Mouse (Mus musculus) layer of hippocampus, adult 8-10 months (tissue): ENCODE results near the gene Cdc42. TPM values are rescaled to one million over a fixed set of nuclear protein-coding genes. Genes with fewer than 3 reads are reported as not detected.
A peak's percentile ranks its signal among the peaks of the same experiment; 100 is the strongest.

Experiments
- DNase-seq, 2 experiments: peaks; one replicate each; pipeline ENCODE4 v3.0.0; 2022; ENCODE audit warnings: low spot score in 2 of 2
- total RNA-seq, 4 experiments: library from RNA; stranded (reverse); gene quantifications; 2 replicates each; pipeline ENCODE4 v1.2.4; 2022

Cdc42 gene
- total RNA-seq, 4 experiments from 2014 or later = 300 to 325 (median 301) TPM

DNA sequence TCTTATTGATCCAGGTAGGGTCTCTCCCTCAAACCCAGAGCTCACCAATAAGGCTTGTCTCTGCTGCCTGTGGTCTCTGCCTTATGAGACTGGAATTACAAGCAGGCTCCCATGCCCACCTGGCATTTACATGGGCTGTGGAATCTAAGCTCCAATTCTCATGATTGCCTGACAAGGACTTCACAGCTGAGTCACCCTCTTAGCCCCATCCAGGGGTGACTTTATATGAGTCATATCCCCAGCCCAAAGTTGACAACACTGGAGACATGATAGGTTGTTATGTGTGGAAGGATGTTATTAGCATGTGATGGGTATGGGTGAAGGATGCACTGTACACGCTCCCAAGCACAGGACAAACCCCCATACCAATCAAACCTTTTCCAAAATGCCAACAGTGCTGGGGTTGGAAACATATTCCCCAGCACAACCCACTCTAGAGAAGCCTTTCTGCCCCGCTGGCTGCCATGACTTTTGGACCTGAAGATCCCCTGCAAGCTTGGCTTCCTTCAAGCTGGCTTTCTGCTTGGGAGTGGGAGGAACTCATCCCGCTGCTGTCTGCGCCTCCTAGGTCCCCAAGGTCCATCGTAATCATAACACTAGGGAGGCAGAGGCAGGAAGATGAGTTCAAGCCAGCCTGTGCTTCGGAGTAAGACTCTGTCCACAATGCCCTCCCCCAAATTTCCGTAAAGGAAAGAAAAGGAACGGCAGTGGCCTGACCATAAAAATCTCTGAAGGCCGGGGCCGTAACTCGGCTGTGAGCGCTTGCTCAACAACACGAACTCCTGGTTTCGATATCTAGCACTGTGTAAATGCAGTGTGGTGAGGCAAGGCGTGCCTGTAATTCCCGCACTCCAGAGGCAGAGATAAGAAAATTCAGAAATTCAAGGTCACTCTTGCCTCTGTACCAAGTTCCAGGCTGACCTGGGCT lies 14.3 kb upstream of the Cdc42 start:
- no peak for DNase-seq

DNA sequence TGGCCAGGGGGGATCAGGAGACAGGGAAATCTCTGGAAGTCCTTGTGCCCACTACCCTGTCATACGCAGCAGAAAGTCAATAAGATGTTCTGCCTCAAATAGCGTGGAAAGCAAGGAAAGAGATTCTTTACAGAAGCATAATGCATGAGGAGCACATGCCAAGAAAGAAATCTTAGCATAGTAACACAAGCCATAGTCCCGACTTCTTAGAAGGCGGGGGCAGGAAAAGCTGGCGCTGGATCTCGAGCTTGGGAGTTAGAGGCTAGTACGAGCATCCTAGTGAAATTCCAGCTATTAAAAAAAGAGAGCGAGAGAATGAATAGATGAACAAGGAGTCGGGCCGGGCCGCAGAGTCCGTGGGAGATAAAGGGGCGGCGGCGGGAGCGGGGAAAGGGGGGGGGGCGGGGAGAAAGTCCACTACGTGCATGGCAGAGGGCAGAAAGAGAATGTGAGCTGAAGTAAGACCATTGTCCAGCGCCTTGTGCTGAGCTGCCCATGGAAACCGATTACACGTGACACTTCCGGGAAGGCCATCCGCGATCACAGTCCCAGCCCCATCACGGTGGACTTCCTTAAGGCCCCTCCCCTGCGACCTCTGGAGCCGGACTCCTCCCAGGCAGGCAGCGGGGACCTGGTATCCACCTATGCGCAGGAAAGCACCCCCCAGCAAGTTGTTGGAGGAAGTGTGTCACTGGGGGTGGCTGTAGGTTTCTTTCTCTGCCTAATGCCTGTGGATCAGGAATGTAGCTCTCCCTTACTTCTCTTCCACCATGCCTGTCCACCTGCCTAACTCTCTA lies 12.6 kb upstream of the Cdc42 start:
- no peak for DNase-seq

DNA sequence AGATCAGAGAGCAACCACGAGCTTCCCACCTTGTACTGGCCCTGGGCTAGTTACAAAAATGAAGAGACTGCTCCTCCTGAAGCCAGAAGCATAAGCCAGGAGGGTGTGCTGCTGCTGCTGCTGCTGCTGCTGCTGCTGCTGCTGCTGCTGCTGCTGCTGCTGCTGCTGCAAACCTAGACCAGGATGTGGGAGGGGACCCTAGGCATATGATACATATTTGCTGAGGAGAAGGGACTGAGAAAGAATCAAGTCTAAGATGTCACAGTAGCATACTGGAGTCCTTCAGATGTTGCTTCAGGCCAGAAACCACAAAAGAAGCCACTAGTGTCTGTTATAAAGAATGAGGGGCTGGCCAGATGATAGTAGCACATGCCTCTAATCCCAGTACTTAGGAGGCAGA lies 10.7 kb upstream of the Cdc42 start:
- DNase-seq = no peak

DNA sequence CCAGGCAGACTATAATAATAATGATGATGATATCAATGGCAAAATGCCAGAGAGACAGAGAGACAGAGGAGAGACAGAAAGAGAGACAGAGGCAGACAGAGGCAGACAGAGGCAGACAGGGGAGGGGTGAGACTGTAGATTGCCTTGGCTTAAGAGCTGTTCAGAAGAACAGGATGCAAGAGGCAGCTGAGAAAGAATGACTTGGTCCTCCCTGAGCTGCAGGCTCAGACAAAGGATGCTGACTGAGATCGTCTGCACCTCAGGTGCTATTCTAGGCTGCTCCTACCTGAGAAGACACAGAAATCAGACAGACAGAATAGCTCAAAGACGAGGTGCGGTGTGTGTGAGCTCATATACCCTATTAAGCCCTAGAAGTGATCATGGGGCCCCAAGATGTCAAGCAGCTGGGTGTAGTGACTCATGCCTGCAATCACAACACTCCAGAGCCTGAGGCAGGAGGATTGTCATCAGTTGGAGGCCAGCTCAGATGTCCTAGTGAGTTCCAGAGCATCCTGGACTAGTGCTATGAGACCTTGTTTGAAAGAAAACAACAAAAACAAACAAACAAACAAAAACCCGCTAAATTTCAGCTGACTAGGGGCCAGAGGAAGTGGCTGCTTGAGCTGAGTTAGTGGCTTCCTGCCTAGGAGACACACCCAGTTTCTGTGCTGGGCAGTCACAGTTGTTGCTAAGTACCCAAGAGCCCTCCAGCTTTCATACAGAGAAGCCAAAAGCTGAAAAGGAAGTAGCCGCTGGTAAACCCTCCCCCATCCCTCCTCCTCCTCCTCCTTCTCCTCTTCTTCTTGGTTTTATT lies 10.0 kb upstream of the Cdc42 start:
- no peak for DNase-seq

DNA sequence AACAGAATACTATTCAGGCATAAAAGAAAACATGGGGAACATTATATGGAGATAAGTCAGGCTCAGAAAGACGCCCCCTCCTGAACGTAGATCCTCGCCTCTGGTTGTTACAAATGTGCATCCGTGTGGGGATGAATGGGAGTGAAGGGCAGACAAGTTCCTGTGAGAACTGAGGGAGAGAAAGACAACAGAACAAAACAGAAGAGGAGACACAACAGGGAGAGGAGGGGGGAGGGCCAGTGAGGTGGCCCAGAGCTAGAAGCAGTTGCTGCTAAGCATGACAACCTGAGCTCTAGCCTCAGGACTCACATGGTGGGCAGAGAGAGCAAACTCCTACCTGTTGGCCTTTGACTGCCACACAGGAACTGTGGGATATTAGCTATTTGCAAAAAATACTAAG lies 8.6 kb upstream of the Cdc42 start:
- DNase-seq = no peak

DNA sequence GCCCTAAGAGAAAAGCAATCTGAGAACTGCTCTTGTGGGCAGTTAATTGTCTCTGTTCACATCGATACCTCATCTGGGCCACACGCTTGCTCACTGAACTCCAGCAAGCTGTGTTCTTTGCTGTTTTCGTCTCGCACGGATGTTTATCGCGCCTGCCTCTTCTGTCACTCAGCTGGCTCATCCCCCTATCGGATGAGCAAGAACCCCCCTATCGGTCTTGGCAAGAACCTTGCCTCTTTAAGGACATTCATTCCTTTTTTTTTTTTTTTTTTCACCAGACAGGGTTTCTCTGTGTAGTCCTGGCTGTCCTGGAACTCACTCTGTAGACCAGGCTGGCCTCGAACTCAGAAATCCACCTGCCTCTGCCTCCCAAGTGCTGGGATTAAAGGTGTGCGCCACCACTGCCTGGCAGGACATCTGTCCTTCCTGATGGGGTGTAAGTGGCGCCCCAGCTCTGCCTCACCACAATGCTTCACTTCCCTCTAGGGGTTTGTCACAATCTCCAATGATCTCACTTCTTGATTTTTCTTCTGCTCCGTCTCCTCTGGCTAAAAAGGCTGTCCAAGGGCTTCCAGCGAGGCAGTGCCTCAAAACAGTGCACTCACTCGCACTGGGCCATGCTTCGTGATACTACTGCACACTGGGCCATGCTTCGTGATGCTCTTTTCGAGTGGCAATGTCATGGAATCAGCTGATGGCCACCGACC lies 8.0 kb upstream of the Cdc42 start:
- DNase-seq = no peak

DNA sequence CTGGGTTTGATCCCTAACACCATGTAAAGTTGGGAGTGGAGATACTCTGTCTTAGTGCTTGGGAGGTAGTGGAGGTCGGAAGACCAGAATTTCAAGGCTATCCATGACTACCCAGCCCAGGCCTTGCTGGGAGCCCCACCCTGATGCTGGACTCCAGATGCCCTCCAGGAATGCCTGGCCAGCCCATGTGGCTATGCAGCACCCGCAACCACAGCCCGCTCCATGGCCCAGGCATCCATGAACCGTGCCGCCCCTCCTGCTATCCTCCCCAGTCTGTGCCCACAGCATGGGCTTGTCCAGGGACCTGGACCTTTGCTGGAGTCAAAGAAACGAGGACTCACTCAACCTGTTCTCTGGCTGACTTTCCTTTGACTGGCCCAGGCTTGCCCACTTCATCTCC lies 7.3 kb upstream of the Cdc42 start:
- no peak for DNase-seq

DNA sequence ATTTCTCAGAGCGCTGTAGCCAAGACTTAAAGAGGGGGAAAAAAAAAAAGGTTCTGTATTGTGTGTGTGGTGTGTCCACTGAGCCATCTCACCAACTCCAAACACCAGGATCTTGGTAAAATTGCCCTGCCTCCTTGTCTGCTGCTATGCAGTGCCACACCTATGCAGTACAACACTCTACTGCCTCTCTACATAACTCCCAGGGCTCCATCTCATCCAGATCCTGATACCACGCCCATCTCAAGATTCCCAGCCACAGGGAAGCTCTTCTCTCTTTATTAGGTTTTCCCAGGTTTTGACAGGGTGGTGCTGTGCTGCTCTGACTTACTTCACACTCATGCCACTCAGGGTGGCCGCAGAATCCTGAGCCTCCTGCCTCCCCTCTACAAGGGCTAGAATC lies 3.5 kb upstream of the Cdc42 start:
- DNase-seq = no peak

DNA sequence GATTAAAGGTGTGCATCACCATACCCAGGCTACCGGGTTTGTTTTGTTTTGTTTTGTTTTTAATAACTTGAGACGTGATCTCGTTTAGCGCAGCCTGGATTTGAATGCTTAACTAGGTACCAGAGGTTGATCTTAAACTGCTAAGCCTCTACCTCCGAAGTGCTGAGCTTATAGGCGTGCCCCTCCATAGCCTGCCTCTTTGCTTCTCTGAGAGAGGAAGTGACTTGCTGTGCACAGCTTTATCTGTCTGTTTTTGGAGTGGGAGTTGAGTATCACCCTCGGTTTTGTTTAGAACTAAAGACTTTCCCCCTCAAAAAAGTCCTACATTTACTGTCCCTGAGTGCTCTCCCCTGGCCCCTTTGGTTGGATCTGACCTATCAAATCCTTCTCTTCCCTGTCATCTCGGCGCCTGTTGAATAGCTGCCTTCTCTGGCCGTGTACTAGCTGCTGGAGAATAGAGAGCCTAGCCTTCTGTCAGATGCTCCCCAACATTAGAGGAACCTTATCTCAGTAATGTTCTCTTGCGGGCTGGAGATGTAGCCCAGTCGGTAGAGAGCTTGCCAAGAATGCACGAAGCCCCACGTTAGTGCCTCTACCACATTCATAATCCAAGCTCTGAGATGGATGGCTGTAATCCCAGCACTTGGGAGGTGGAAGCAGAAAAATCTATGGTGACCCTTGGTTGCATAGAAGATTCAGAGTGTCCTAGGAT lies 927 bp upstream of the Cdc42 start:
- DNase-seq = no peak

DNA sequence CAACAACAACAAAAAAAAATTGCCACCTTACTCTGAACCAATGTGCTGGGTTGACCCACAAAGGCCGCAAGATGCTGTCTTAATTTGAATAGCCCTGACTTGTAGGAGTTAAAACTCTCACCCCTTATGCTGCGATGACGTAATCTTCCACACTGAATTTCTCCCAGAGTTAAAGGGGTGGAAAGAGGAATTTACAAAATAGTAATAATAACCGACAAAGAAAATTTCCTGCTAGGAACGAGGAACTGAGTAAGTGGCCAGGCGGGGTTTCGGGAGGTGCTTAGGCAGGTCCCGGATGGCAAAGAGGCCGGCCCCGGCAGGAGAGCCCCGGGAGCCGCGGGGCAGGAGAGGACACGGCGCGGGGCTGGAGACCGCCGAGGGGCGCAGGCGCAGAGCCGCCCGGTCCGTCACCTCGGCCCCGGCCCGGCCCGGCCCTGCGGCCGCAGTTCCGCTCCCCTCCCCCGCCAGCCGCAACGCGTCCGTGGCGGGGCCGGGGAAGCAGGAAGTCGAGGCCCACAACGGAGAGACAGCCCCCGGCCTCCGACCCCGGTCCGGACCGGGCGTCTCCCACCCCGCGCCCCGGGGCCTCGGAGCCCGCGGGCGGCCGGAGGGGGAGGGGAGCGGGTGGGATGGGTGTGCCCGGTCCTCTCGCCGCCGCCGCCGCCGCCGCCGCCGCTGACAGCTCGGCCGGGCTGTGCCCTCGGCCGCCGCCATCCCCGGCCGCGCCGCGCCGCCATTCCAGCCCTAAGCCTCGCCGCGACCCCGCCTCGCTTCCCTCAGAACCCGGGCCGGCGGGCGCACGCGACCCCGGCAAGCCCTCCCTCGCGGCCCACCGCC lies 628 bp downstream of the Cdc42 start:
- peak in 1 of 2 experiments; percentile 24 for DNase-seq

DNA sequence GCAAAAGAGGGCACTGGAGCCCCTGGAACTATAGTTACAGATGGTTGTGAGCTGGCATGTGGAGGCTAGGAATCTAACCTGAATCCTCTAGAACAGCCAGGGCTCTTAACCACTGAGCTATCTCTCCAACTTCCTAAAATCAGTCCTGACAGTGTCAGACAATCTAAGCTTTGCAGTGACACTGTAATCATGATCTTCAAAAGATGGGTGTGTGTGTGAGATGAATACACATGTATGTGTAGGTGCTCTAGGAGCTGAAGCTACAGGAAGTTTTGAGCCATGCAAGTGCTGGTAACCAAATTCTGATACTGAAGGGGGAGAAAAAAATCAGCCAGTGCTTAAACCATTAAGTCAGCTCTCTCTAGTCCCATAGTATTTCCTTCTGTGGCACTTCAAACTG lies 6.9 kb downstream of the Cdc42 start:
- DNase-seq = no peak

DNA sequence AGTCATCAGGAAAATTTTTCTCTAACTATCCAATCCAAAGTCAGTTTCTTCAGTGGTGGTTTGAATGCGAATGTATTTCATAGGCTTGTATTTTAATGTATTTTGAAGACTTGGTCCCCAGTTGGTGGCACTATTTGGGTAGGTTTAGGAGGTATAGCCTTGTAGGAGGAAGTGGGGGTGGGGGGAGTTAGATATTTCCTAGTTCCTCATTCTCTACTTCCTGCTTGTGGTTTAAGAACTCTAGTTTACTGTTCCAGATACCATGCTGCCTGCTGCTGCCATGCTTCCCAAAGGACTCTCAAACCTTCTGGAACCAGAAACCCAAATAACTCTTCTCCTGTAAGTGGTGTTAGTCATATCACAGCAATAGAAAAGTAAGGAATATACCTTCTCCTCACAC lies 11.7 kb downstream of the Cdc42 start:
- no peak for DNase-seq

DNA sequence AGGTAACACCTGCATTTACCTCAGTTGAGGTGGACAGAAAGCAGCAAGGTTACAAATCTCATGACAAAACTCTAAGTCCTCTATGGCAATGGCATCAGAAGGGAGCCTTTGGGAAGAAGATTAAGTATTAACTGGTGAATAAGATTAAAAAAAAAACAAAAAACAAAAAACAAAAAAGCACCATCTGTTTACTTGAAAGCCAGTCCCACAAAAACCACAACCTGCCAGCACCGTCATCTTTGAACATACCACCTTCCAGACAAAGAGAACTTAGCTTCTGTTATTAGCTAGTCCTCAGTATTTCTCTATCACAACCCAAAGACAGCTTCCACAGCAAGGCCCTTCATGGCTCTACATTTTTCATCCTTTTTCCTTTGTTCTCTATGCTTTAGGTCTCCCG lies 12.4 kb downstream of the Cdc42 start:
- no peak for DNase-seq

DNA sequence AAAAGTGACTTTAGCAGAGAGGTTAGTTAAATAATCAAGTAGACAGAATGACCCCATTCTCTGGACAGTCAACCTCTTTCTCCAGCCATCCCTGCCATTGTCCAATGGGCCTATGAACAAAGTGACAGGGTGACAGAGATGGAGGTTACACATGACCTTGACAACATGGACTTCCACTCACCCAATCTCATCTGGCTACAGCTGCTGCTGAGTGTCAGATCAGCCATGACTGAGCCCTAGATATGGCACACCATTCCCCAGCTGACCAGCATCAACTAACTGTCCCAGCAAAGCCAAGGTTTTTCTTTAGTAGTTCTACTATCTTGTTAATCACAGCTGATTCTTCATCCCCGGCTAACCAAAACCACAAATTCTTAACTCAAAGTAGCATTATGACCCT lies 14.7 kb downstream of the Cdc42 start:
- DNase-seq = no peak

DNA sequence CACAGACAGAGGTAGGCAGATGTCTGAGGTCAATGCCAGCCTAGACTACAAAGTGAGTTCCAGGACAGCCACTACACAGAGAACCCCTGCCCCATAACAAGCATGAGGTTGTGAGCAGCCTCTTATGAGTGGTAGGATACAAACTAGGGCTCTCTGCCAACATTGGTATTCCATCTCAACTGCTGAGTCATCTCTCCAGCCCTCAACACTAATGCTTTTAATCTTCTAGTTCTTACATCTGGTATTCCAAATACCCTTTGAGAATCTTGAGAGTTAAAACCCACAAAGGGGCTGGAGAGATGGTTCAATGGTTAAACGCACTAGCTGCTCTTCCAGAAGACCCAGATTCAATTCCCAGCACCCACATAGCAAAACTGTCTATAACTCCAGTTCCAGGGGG lies 18.1 kb downstream of the Cdc42 start:
- no peak for DNase-seq

DNA sequence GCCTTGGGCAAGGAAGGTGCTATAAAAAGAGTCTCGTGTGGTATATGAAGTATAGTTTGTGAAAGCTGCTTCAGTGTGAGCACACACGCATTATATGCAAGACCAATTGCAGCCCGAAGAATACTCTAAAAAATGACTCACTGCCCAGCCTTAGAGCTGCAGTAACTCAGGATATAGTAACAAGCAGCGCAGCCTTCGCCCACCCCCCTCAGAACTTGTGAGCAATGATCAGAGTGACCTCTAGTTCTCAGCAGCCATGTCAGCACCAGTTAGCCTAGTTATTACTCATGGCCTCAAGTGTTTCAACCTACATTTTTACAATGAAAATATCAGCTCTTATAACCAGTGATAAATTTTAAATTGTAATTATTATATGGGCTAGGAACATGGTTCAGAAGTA lies 21.1 kb downstream of the Cdc42 start:
- no peak for DNase-seq

DNA sequence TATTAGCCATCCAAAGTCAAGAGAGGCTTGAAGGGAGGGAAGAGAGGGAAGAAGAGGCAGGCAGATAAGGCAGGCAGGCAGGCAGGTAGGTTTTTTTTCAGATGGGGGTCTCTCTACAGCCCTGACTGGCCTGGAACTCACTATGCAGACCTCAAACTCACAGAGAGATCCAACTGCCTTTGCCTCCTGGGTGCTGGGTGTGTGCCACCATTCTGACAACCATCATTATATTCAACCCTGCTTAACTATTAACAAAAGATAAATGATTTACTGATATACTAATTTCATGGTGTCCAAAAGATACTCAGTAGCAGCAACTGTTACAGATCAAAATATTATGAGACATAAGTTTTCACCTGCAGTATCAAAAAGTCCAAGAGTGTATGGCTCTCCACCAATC lies 25.5 kb downstream of the Cdc42 start:
- DNase-seq = no peak

DNA sequence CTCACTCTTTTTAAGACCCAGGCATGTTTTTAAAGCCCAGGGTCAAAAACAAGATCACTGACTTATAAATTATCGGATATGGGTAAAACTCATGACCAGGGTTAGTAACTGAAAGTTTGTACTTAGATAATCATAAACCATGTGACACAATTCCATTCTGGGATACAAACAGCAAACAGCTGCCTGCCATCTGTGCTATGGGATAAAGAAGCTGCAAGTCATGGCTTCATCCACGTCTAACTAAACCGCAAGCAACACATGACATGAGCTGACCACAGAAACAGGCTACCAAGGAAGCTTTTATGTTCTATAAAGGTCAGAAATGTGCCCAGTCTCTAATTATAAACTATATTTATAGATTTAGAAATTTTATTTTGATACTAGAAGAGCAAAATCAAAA lies 31.0 kb downstream of the Cdc42 start:
- DNase-seq = no peak

DNA sequence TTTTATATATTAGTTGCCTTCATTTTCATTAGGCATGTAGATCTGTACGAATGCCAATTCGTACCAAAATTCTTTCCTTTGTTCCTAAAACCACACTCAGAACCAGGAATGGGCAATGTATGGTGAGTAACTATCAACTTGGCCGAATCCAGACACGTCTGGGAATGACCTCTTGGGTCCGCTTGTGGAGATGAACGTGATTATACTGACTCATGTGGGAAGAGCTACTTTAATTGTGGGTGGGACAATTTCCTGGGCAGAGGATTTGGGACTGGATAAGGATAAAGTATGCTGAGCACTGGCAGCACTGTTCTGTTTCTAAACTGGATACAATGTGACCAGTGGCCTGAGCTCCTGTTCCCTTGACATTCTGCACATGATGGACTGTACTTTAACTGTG lies 32.6 kb downstream of the Cdc42 start:
- no peak for DNase-seq
